Mouse (Mus musculus) megakaryocyte, embryonic 14.5 days (primary cell): ENCODE measurements at regions not wholly inside any gene's neighbourhood (a gene's known extent, or its start where the extent isn't known, plus 50 kb on each side); places are given as distances from the start of the nearest gene placed in this dataset.

ENCODE experiments used
- FLI1 ChIP-seq: IDR thresholded peaks from 2 replicates; pipeline ENCODE4 v1.6.1; 2012; ENCODE audit warnings: low read length, inconsistent platforms, mixed read lengths
- GATA1 ChIP-seq: IDR thresholded peaks from 3 replicates; pipeline ENCODE4 v1.6.1; 2012; ENCODE audit warnings: mixed read lengths, low read length, inconsistent platforms, borderline replicate concordance

- no peak for TF ChIP-seq GATA1
- TF ChIP-seq FLI1 = no peak
Observed at GRCm38 (mm10) chr7:70069662-70070061, 296.9 kb downstream of the Nr2f2 start.
